Mouse (Mus musculus) G1E (cell line): ENCODE data around the gene Tuba1c. TPM values are rescaled to one million over a fixed set of nuclear protein-coding genes. Genes with fewer than 3 reads are reported as not detected.
"Not testable (repeated sequence)": the region's sequence is repeated elsewhere in the genome, so short reads cannot be mapped to it uniquely, and the experiment has no call there.

Source experiments
- ATAC-seq: 2 replicates; pipeline ENCODE4 v1.8.0; 2016; ENCODE audit warnings: mild to moderate bottlenecking; ENCODE audit not compliant: insufficient number of reproducible peaks, poor library complexity, low FRiP score, severe bottlenecking; ENCODE audit errors: extremely low read depth
- DNase-seq: peaks from one replicate; pipeline ENCODE4 v3.0.0; 2012; ENCODE audit warnings: low spot score
- H3K27me3 ChIP-seq: 2 replicates; pipeline ENCODE4 v1.6.1; 2012; ENCODE audit warnings: mild to moderate bottlenecking, low read length, inconsistent platforms; ENCODE audit not compliant: insufficient read depth
- H3K36me3 ChIP-seq: replicated peaks from 2 replicates; pipeline ENCODE3; 2012; ENCODE audit warnings: mild to moderate bottlenecking, inconsistent platforms
- H3K4me1 ChIP-seq: 2 replicates; pipeline ENCODE4 v1.6.1; 2012; ENCODE audit warnings: low read depth, low read length, inconsistent platforms, mixed read lengths; ENCODE audit not compliant: insufficient read depth
- H3K4me3 ChIP-seq: 2 replicates; pipeline ENCODE4 v1.5.1; 2012; ENCODE audit warnings: low read depth, mild to moderate bottlenecking, inconsistent platforms, low read length, moderate library complexity, mixed read lengths
- H3K9me3 ChIP-seq: replicated peaks from 2 replicates; pipeline ENCODE4 v1.6.1; 2012; ENCODE audit warnings: inconsistent platforms
- CTCF ChIP-seq: IDR thresholded peaks from 2 replicates; pipeline ENCODE4 v1.5.1; 2012; ENCODE audit warnings: low read depth, low read length, inconsistent platforms, mixed read lengths
- GATA1 ChIP-seq: IDR thresholded peaks from 2 replicates; pipeline ENCODE4 v1.6.1; 2012; ENCODE audit warnings: borderline replicate concordance, low read length, inconsistent platforms, mixed read lengths
- GATA2 ChIP-seq: IDR thresholded peaks from 2 replicates; pipeline ENCODE4 v1.6.1; 2012; ENCODE audit warnings: low read depth, low read length, inconsistent platforms, borderline replicate concordance
- POLR2AphosphoS5 ChIP-seq: IDR thresholded peaks from 2 replicates; pipeline ENCODE4 v1.6.1; 2012; ENCODE audit warnings: low read depth, low read length, inconsistent platforms; ENCODE audit not compliant: insufficient replicate concordance
- TAL1 ChIP-seq: conservative IDR thresholded peaks from 2 replicates; pipeline ENCODE4 v1.6.1; 2012; ENCODE audit warnings: low read depth, low read length, inconsistent platforms, mixed read lengths
- polyA plus RNA-seq: library from polyadenylated mRNA; stranded (reverse); fragments of >175 nt; gene quantifications from 2 replicates; pipeline ENCODE4 v1.2.3, GENCODE M21; 2012
- total RNA-seq, 2 experiments: library from RNA; stranded (forward) in 1 of 2; stranded (reverse) in 1 of 2; fragments of 200-1000 nt in 1 of 2; fragments of >200 nt in 1 of 2; fragmentation: Nextera tagmentation in 1 of 2; gene quantifications; 2 replicates each; pipeline ENCODE4 v1.2.3; 2014 to 2017

Tuba1c gene
- total and polyA plus RNA-seq, 3 experiments: 72.7 to 856 (median 252) TPM

- peak within 1 kb of the TSS; percentile 72 for H3K4me3 ChIP-seq
Observed at GRCm38 (mm10) chr15:99074019-99074599, 44.4 kb downstream of the Tuba1c start, which contains the start of gene Troap. Gene Troap (plus strand): TSS chr15:99074575.

GRCm38 (mm10) chr15:99074600-99075333 is 45.1 kb downstream of the Tuba1c start:
- TF ChIP-seq CTCF (no peak), TAL1 (no peak), POLR2AphosphoS5 (no peak), GATA1 (no peak), GATA2 (no peak)
- no peaks in the 10 kb centered on the region for H3K9me3 ChIP-seq
- H3K36me3 ChIP-seq: peaks cover 36% of the 10 kb centered on the region
- peak overlapping the region; percentile 72 for H3K4me3 ChIP-seq
- DNase-seq (peak; percentile 98), ATAC-seq (peak; percentile 98)
- peaks cover 40% of the 10 kb centered on the region for H3K4me1 ChIP-seq
- H3K27me3 ChIP-seq: peaks cover 2% of the 10 kb centered on the region; the same call in 1 of the 2 replicates

More at GRCm38 (mm10) chr15:99074019-99074599, 44.4 kb downstream of the Tuba1c start, which contains the start of gene Troap:
- ATAC-seq (no peak), DNase-seq (no peak)
- no peaks in the 10 kb centered on the region for H3K9me3 ChIP-seq
- TF ChIP-seq POLR2AphosphoS5: no peak
- TF ChIP-seq GATA2: no peak
- TF ChIP-seq TAL1: no peak
- TF ChIP-seq GATA1: no peak
- no peak for TF ChIP-seq CTCF
- H3K27me3 ChIP-seq: peaks cover 6% of the 10 kb centered on the region; the same call in 1 of the 2 replicates
- H3K4me1 ChIP-seq: peaks cover 40% of the 10 kb centered on the region
- H3K36me3 ChIP-seq: peaks cover 30% of the 10 kb centered on the region

GRCm38 (mm10) chr15:99076011-99076410 is 46.3 kb downstream of the Tuba1c start:
- Histone ChIP-seq H3K4me1 (peaks cover 44% of the 10 kb centered on the region), H3K36me3 (peaks cover 48% of the 10 kb centered on the region), H3K4me3 (peak overlapping the region; percentile 72; the same call in 1 of the 2 replicates)
- H3K27me3 ChIP-seq, ATAC-seq, DNase-seq, H3K9me3 ChIP-seq: not testable (repeated sequence)

GRCm38 (mm10) chr15:99078181-99078910 is 48.7 kb downstream of the Tuba1c start:
- peaks cover 71% of the 10 kb centered on the region for H3K36me3 ChIP-seq
- TF ChIP-seq GATA2 (no peak), CTCF (no peak), POLR2AphosphoS5 (no peak), TAL1 (no peak), GATA1 (no peak)
- peaks cover 49% of the 10 kb centered on the region for H3K4me1 ChIP-seq
- ATAC-seq (no peak), DNase-seq (no peak)
- no peak overlapping the region for H3K4me3 ChIP-seq
- H3K9me3 ChIP-seq: no peaks in the 10 kb centered on the region
- H3K27me3 ChIP-seq: no peaks in the 10 kb centered on the region

- DNase-seq: no peak
- no peak for TF ChIP-seq GATA1
- no peak for TF ChIP-seq GATA2
- no peak for TF ChIP-seq CTCF
- no peak for TF ChIP-seq TAL1
- TF ChIP-seq POLR2AphosphoS5: no peak
- peaks cover 80% of the 10 kb centered on the region for H3K36me3 ChIP-seq
- H3K4me1 ChIP-seq: peaks cover 49% of the 10 kb centered on the region
- ATAC-seq: no peak
- H3K9me3 ChIP-seq: no peaks in the 10 kb centered on the region
- no peaks in the 10 kb centered on the region; the same call in 1 of the 2 replicates for H3K27me3 ChIP-seq
- no peak overlapping the region for H3K4me3 ChIP-seq
Observed at GRCm38 (mm10) chr15:99079804-99080203, 50.1 kb downstream of the Tuba1c start.

- no peak for DNase-seq
- Histone ChIP-seq H3K4me1 (peaks cover 31% of the 10 kb centered on the region), H3K9me3 (no peaks in the 10 kb centered on the region), H3K27me3 (peaks cover 6% of the 10 kb centered on the region; the same call in 1 of the 2 replicates), H3K36me3 (peaks cover 67% of the 10 kb centered on the region), H3K4me3 (no peak overlapping the region)
- TF ChIP-seq TAL1 (no peak), POLR2AphosphoS5 (no peak), CTCF (no peak)
- ATAC-seq: no peak
Observed at GRCm38 (mm10) chr15:99082322-99082721, 52.6 kb downstream of the Tuba1c start.
